Mouse (Mus musculus): ENCODE results near the gene Gpr158.

- TF ChIP-seq GATA1 (IDR thresholded peaks at IDR 0.05; ENCODE audit: borderline replicate concordance, low read length) (no peak), FLI1 (IDR thresholded peaks at IDR 0.05; ENCODE audit: low read length) (no peak)
These were observed 132.1 kb downstream of the Gpr158 start for GRCm38 (mm10) chr2:21499399-21499798.
